Mouse (Mus musculus) midbrain, embryonic 11.5 days (tissue): ENCODE data around the gene Smad6. TPM values are rescaled to one million over a fixed set of nuclear protein-coding genes. Genes with fewer than 3 reads are reported as not detected.

Experiments used
- ATAC-seq: fragments of 200-750 bp; cut with Nextera tagmentation; 2 replicates; pipeline ENCODE4 v1.8.0; 2017; ENCODE audit warnings: moderate TSS enrichment, moderate library complexity; ENCODE audit not compliant: low FRiP score
- DNase-seq: peaks from one replicate; pipeline ENCODE4 v3.0.0; 2015; ENCODE audit warnings: low spot score; ENCODE audit errors: missing footprints
- H3K27ac ChIP-seq: fragments of 300-500 bp; sonication (generic); 2 replicates; pipeline ENCODE4 v1.5.1; 2014; ENCODE audit warnings: low read depth, low read length
- H3K27me3 ChIP-seq: fragments of 300-500 bp; sonication (generic); 2 replicates; pipeline ENCODE4 v1.6.1; 2014; ENCODE audit warnings: mild to moderate bottlenecking, low read length, moderate library complexity, mixed read lengths; ENCODE audit not compliant: control insufficient read depth, insufficient read depth
- H3K36me3 ChIP-seq: fragments of 300-500 bp; sonication (generic); 2 replicates; pipeline ENCODE4 v1.6.1; 2014; ENCODE audit warnings: mild to moderate bottlenecking, low read length, moderate library complexity, mixed read lengths; ENCODE audit not compliant: control insufficient read depth, insufficient read depth
- H3K4me1 ChIP-seq: fragments of 300-500 bp; sonication (generic); 2 replicates; pipeline ENCODE4 v1.6.1; 2014; ENCODE audit warnings: low read length; ENCODE audit not compliant: control insufficient read depth, insufficient read depth
- H3K4me2 ChIP-seq: fragments of 300-500 bp; sonication (generic); 2 replicates; pipeline ENCODE4 v1.6.1; 2014; ENCODE audit warnings: mild to moderate bottlenecking, moderate library complexity
- H3K4me3 ChIP-seq: fragments of 300-500 bp; sonication (generic); 2 replicates; pipeline ENCODE4 v1.5.1; 2014; ENCODE audit warnings: low read depth, low read length
- H3K9ac ChIP-seq: fragments of 300-500 bp; sonication (generic); 2 replicates; pipeline ENCODE4 v1.6.1; 2014; ENCODE audit warnings: low read length
- H3K9me3 ChIP-seq: fragments of 300-500 bp; sonication (generic); 2 replicates; pipeline ENCODE4 v1.6.1; 2016; ENCODE audit warnings: low read length; ENCODE audit not compliant: control insufficient read depth
- WGBS: fragments of 180-500 bp; shearing (Covaris S2); extraction: QIAGEN DNeasy Blood & Tissue Kit; methylation state at CpG from one replicate; pipeline ENCODE4 v1.1.7; 2014; 5-methylcytosine and 5-hydroxymethylcytosine counted together
- polyA plus RNA-seq: library from polyadenylated mRNA; unstranded; fragments of >200 nt; fragmentation: Nextera tagmentation; extraction: Ambion mirVana; gene quantifications from 2 replicates; pipeline ENCODE4 v1.2.1, GENCODE M21; 2014

Smad6 gene
- polyA plus RNA-seq, 1 experiment from 2014 or later = 4.0 TPM

- peak; percentile 88 for DNase-seq
Observed at GRCm38 (mm10) chr9:64025565-64025964, 3.7 kb upstream of the Smad6 start.

GRCm38 (mm10) chr9:64024976-64025375, 3.1 kb upstream of the Smad6 start:
- no peak for DNase-seq
- 50% methylated on average over 2 of the region's 2 CpGs for WGBS
- Histone ChIP-seq H3K36me3 (no peaks in the 10 kb centered on the region), H3K9me3 (no peaks in the 10 kb centered on the region), H3K4me2 (no peak overlapping the region), H3K4me3 (no peak overlapping the region), H3K27ac (no peak overlapping the region), H3K9ac (no peak overlapping the region), H3K27me3 (no peaks in the 10 kb centered on the region), H3K4me1 (peaks cover 13% of the 10 kb centered on the region)
- no peak for ATAC-seq

More at GRCm38 (mm10) chr9:64025565-64025964, 3.7 kb upstream of the Smad6 start:
- no peaks in the 10 kb centered on the region for H3K27me3 ChIP-seq
- no peak overlapping the region for H3K4me3 ChIP-seq
- H3K4me2 ChIP-seq = no peak overlapping the region
- no peak overlapping the region for H3K9ac ChIP-seq
- H3K36me3 ChIP-seq = no peaks in the 10 kb centered on the region
- no peak for ATAC-seq
- H3K4me1 ChIP-seq = peaks cover 13% of the 10 kb centered on the region
- no peak overlapping the region for H3K27ac ChIP-seq
- 3% methylated on average over 3 of the region's 3 CpGs for WGBS
- H3K9me3 ChIP-seq = no peaks in the 10 kb centered on the region

GRCm38 (mm10) chr9:64022562-64023366, 905 bp upstream of the Smad6 start:
- no peaks in the 10 kb centered on the region; the same call in 1 of the 2 replicates for H3K27me3 ChIP-seq
- H3K9ac ChIP-seq = peak overlapping the region; percentile 65
- H3K4me3 ChIP-seq = peak overlapping the region; percentile 77
- DNase-seq (peak; percentile 99), ATAC-seq (peak; percentile 81)
- WGBS = under 1% methylated on average over 53 of the region's 54 CpGs
- peak overlapping the region; percentile 99 for H3K4me2 ChIP-seq
- H3K36me3 ChIP-seq = no peaks in the 10 kb centered on the region
- peaks cover 33% of the 10 kb centered on the region for H3K4me1 ChIP-seq
- no peaks in the 10 kb centered on the region for H3K9me3 ChIP-seq
- peak overlapping the region; percentile 90 for H3K27ac ChIP-seq

DNA sequence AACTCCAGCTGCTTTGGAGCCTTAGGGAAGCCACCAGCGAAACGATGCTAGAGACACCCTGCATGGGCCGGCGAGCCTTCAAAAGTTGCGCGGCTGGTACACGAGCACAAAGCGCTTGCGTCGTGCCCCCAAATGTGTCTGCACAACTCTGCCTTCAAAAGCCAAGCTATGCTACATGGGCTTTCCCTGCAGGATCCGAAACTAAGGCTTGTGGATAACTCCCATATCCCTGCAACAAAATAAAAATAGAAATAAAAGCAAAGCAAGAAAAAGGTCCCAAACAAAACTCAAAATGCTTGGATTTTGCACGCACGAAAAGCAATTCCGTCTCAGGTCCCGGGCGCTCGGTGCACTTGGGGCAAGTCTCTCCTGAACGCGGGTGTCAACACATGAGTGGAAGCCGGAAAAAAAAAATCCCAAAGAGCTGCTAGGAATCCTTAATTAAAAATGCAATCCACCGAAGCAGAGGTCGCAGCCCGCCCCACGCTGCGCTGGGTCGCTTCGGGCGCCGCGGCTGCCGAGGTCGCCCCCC, 474 bp downstream of the Smad6 start:
- Histone ChIP-seq H3K27me3 (peaks cover 2% of the 10 kb centered on the region; the same call in 1 of the 2 replicates), H3K4me3 (peak overlapping the region; percentile 77), H3K4me2 (peak overlapping the region; percentile 99), H3K4me1 (peaks cover 46% of the 10 kb centered on the region), H3K27ac (peak overlapping the region; percentile 90), H3K36me3 (no peaks in the 10 kb centered on the region), H3K9ac (peak overlapping the region; percentile 93), H3K9me3 (no peaks in the 10 kb centered on the region)
- ATAC-seq = no peak
- DNase-seq = peak; percentile 95
- WGBS = 0% methylated on average over 32 of the region's 32 CpGs

DNA sequence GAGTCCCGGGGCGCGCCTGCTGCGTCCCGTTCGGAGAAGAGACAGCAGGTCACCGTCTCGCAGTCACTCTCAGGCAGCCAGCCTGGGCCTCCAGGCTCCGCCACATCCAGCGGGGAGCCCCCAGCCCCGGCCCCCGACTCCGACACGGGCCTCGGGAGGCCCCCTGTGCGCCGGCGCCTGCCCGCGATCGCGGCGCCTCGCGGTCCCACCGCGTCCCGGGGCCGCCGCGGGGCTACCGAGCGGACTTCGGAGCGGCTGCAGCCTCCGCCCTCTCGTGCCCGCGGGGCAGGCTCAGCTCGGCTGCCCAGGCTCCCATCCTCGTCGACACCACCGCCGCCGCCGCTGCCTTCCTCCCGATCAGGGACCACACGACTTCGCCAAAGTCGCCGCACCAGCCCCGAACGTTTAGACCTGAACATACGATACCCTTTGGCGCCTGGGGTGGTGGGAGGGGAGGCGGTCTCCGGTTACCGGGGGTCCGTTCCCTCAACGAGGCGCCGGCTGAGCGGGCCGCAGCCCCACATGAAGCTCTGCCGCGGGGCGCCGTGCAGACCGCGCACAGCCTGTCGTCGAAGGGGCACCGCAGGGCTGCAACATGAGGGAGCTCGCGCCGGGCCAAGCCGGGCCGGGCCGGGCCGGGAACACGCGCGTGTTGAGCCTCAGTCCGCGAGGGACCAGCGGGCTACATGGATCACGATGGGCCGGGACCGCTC, 1.1 kb downstream of the Smad6 start:
- ATAC-seq (no peak), DNase-seq (no peak)
- WGBS = under 1% methylated on average over 87 of the region's 89 CpGs
- Histone ChIP-seq H3K4me1 (peaks cover 52% of the 10 kb centered on the region), H3K4me3 (peak overlapping the region; percentile 77), H3K27ac (peak overlapping the region; percentile 90), H3K9me3 (no peaks in the 10 kb centered on the region), H3K27me3 (peaks cover 2% of the 10 kb centered on the region), H3K36me3 (no peaks in the 10 kb centered on the region), H3K4me2 (peak overlapping the region; percentile 99), H3K9ac (peak overlapping the region; percentile 93)

DNA sequence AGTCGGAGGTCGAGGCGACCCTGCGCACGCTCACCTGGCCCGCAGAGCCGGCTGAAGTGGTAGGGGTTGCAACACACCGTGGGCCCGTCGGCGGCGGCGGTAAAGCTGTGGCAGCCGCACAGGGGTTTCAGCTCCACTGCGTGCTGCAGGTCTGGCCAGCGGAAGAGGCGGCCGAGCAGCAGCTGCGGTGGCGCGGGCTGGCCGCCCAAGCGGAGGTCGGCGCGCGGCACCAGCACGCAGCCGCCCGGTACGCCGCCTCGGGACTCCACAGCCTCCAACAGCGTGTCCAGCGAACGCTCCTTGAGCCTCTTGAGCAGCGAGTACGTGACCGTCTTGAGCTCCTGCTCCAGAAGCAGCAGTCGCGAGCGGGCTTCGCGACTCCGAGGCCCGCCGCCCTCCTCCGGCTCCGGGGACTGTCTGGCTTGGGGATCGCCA, 1.7 kb downstream of the Smad6 start:
- H3K4me2 ChIP-seq = peak overlapping the region; percentile 99
- H3K4me1 ChIP-seq = peaks cover 53% of the 10 kb centered on the region
- no peaks in the 10 kb centered on the region for H3K36me3 ChIP-seq
- peak overlapping the region; percentile 30; the same call in 1 of the 2 replicates for H3K27ac ChIP-seq
- peaks cover 2% of the 10 kb centered on the region for H3K27me3 ChIP-seq
- peak overlapping the region; percentile 93 for H3K9ac ChIP-seq
- ATAC-seq = no peak
- under 1% methylated on average over 46 of the region's 50 CpGs for WGBS
- DNase-seq = peak; percentile 94
- H3K9me3 ChIP-seq = no peaks in the 10 kb centered on the region
- peak overlapping the region; percentile 77 for H3K4me3 ChIP-seq

GRCm38 (mm10) chr9:64019036-64019886, 2.6 kb downstream of the Smad6 start:
- peak; percentile 92 for DNase-seq
- whole genome bisulfite sequencing = 2% methylated on average over 10 of the region's 10 CpGs
- Histone ChIP-seq H3K4me3 (peak overlapping the region; percentile 77), H3K9ac (peak overlapping the region; percentile 93), H3K36me3 (no peaks in the 10 kb centered on the region), H3K9me3 (no peaks in the 10 kb centered on the region), H3K4me2 (peak overlapping the region; percentile 99), H3K27me3 (peaks cover 2% of the 10 kb centered on the region), H3K27ac (no peak overlapping the region), H3K4me1 (peaks cover 55% of the 10 kb centered on the region)
- ATAC-seq = no peak
